Mouse (Mus musculus): ENCODE data around the gene Ppt2.

- no peak for TF ChIP-seq TAL1 (conservative IDR thresholded peaks at IDR 0.05; ENCODE audit: low read depth, low read length)
- no peak for TF ChIP-seq CTCF (IDR thresholded peaks at IDR 0.05; ENCODE audit: low read depth, low read length)
- TF ChIP-seq GATA1 (IDR thresholded peaks at IDR 0.05; ENCODE audit: borderline replicate concordance, low read length), result no peak
- TF ChIP-seq POLR2AphosphoS5 (IDR thresholded peaks at IDR 0.05; ENCODE audit: insufficient replicate concordance, low read depth, low read length), result no peak
These were observed 50.2 kb downstream of the Ppt2 start for GRCm38 (mm10) chr17:34578070-34578469.
